Mouse (Mus musculus): ENCODE results near the gene Adam8. TPM values are rescaled to one million over a fixed set of nuclear protein-coding genes. Genes with fewer than 3 reads are reported as not detected.

Gene Adam8
- total RNA-seq (2021), result under 1 TPM; 0.30 to 0.47 TPM
- long read RNA-seq, experiment 1, result 0 reads
- long read RNA-seq, experiment 2, partial matches to known transcripts, result 0 of 1 reads
- long read RNA-seq, experiment 2, other reads (novel, unspliced or antisense), result 1 of 1 reads

- DNase-seq (ENCODE audit: low spot score), result no peak
Measured at GRCm38 (mm10) chr7:139992406-139992805, at the start of gene Adam8. Gene Adam8, minus strand, starts transcription at chr7:139992562.

DNA sequence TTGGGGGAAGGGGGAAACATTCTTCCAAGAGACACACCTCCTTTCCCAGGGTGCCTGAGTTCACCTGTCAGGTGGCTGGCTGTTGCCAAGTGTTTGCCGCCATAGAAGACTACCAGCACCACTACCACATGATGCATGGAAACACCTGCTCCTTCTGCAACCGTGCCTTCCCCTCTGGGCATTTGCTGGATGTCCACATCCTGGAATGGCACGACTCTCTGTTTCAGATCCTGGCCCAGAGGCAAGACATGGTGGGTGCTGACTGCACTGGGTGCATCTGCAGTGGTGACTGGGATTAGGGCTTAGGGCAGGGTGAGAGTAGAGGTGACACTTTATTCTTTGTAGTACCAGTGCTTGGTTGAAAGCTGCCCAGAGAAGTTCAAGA is 44.8 kb upstream of the Adam8 start:
- no peak for DNase-seq (ENCODE audit: low spot score)

DNA sequence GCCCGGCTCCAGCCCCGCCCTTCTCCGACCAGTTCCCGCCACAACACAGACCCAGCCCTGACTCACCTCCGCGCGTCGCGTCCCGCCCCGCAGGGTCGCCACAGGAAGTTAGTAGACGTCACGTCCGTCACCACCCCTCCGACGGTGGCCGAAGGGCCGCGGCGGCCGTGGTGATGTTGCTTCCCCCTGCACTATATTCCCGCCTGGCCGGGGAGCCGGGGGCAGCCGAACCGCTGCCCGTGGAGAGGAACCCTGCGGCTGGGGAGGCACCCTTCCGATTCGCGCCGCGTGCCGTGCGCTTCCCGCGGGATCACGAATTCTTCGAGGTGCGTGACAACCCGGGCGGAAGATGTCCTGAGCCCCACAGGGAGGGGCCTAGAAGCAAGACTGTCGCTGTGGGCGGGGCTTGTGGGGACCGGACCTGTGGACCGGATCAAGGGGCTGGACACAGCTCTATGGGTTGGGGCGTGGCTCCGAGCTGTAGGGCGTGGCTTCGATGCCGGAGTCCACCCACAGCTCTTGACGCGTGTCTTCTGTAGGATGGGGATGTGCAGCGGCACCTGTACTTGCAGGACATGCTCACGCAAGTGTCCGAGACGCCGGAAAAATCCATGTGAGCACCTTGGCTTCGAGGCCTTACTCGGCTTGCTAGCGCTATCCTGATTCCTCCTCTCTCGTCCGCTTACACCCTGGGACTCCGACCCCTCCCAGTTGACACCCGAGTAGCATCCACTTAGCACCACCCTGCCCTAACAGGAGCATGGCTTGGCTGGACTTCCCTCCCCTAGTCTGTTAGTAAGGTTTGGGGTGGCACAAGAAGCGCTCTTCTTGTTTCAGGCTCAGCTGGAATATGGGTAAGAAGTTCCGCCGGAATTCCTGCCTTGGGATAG is 44.2 kb upstream of the Adam8 start, which contains the start of the genes Zfp511 and Tubgcp2:
TSS of gene Zfp511 (plus strand) at position 111 of the 890 bp plus-strand sequence.
TSS of gene Tubgcp2 (minus strand) at position 389 of the 890 bp plus-strand sequence.
- peak; percentile 96 for DNase-seq (ENCODE audit: low spot score)

- no peak for DNase-seq (ENCODE audit: low spot score)
Measured at GRCm38 (mm10) chr7:140035456-140035855, 43.1 kb upstream of the Adam8 start.

DNA sequence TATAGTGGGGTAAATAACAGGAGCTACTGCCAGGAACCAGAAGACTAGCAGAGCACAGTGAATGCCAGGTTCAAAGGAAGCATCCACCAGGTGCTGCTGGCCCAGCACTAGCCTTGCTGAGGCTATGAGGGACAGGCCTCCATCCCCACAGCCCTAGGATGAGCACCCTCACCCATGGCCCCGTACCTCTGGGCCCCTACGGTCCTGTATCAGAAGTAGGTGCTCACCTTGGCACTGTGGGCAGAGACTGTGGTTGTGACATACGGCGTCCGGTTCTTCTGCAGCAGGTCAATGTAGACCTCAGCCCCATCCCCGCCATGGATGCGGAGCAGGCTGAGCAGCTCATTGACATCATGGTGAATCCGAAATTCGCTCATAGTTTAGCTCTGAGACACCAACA is 41.0 kb upstream of the Adam8 start:
- no peak for DNase-seq (ENCODE audit: low spot score)

DNA sequence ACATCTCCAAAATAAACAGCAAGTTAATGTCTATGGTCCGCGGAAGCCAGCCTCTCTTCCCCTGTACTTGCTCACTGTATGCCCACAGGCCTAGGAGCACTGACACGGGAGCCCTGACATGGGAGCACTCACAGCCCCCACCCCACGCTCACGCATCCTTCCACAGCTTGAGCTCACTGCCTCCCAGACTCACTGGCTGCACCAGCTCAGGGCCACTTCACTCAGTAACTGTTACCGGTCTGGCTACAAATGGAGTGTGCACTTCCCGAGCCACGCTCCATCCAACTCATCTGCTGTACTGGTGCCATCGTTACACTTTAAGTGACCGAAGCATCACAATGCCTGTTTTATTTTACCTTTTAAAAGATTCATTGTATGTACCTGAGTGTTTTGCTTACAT is 40.0 kb upstream of the Adam8 start:
- no peak for DNase-seq (ENCODE audit: low spot score)

DNA sequence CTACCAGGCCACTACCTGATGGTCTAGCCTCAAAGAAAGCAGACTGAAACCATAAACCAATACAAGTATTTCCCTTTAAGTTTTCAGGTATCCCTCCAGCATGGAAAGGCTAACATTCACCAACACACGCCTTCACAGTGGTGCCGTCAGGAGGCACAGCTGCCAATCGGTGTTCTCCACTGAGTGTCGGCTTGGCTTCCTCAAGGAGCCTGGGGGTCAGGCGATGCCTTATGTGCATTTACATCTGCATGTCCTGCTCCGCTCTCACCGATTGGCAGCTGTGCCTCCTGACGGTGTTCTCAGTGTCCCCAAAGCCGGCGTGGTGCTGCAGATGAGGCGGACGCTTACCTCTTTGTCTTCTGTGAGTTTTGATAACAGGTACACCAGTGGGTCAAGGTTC is 39.4 kb upstream of the Adam8 start:
- DNase-seq (ENCODE audit: low spot score), result no peak

GRCm38 (mm10) chr7:140011336-140011735 is 19.0 kb upstream of the Adam8 start:
- no peak for DNase-seq (ENCODE audit: low spot score)

- no peak for DNase-seq (ENCODE audit: low spot score)
Measured at GRCm38 (mm10) chr7:140007781-140008180, 15.4 kb upstream of the Adam8 start.

DNA sequence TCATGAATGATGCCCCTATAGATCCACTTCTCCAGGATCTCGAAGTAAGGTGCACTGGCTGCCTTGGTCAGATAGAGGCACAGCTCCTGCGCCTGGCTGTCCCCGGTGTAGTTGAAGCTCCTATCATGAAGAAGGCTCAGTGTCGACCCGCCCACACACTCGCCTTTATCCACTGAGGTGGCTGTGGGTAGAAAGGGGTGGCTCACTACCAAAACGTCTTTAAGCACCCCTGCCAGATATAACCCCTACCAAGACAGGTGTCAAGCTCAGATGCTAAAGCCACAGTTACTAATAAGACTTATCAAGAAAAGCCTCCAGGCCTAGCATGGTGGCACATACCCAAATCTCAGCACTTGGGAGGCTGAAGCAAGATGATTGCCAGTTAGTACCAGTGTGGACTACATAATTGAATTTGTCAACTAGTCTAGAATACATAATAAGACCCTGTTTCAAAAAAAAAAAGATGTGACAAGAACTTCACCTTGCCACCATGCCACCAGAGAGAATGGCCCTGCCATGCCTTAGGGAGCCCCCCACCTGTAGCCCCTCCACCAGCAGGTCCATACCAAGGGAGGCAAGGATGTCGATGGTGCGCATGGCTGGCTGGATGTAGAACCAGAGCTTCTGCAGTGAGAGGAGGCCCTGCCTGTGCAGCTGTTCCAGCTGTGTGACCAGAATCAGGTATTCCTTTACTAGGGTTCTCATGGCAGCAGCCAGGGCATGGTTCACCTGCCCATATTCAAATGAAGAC is 14.7 kb upstream of the Adam8 start:
- no peak for DNase-seq (ENCODE audit: low spot score)

GRCm38 (mm10) chr7:140004666-140005065 is 12.3 kb upstream of the Adam8 start:
- DNase-seq (ENCODE audit: low spot score), result no peak

GRCm38 (mm10) chr7:140001086-140001740 is 8.9 kb upstream of the Adam8 start:
- DNase-seq (ENCODE audit: low spot score), result no peak

- no peak for DNase-seq (ENCODE audit: low spot score)
Measured at GRCm38 (mm10) chr7:139998691-139999350, 6.5 kb upstream of the Adam8 start.

- DNase-seq (ENCODE audit: low spot score), result peak; percentile 50
Measured at GRCm38 (mm10) chr7:139994676-139995075, 2.3 kb upstream of the Adam8 start.

DNA sequence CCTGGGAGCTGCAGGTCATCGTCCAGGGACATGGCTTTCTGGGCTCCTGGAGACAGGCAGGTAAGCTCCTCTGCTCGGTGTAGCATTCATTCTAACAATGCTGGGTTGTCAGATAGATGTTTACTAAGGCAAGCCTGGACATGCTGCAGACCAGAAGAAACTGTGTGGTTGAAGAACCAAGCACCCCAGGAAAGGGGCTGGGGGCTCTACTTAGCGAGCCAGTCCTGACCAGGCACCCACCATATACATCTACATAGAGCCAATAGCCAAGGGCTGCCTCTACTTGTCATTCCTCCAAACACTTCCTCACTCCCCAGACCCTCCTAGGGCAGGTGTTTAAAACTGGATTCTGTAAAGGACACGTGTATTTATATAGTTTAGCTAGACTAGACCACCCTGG is 1.8 kb upstream of the Adam8 start:
- DNase-seq (ENCODE audit: low spot score), result no peak

GRCm38 (mm10) chr7:139993532-139993931 is 1.2 kb upstream of the Adam8 start:
- no peak for DNase-seq (ENCODE audit: low spot score)

GRCm38 (mm10) chr7:139990864-139991394 is 1.4 kb downstream of the Adam8 start:
- no peak for DNase-seq (ENCODE audit: low spot score)

GRCm38 (mm10) chr7:139988272-139988671 is 4.1 kb downstream of the Adam8 start:
- no peak for DNase-seq (ENCODE audit: low spot score)

- DNase-seq (ENCODE audit: low spot score), result no peak
Measured at GRCm38 (mm10) chr7:139984505-139984904, 7.9 kb downstream of the Adam8 start.

DNA sequence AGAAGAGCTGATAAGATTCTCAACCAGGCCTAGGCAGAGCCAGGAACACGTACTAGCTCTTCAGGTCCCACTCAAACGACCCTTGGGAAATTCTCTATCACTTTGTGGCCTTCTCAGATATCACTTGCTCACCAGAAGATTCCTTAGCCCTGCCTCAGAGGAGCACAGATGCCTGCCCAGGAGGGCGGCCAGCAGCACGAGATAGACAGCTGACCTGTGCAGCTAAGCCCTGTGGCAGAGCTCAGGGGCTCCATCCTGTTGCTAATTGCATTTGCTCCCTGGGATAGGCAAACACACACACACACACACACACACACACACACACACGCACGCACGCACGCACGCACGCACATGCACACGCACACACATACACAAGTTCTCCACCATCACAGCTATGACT is 10.3 kb downstream of the Adam8 start:
- no peak for DNase-seq (ENCODE audit: low spot score)

DNA sequence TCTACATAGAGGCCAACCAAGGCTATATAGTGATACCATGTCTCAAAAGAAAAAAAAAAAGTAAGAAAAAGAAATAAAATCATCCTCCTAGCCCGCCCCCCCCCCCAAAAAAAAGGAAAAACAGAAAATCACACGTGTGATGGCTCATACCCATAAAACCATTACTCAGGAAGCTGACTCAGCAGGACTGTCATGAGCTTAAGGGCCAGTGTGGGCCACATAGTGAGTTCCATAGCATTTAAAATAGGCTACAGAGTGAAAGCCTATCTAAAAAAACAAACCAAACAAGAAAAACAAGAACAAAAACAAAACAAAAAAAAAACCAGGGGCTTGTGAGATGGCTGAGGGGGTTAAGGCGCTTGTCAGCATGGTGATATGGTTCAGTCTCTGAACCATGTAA is 11.6 kb downstream of the Adam8 start:
- no peak for DNase-seq (ENCODE audit: low spot score)
